Mouse (Mus musculus): ENCODE measurements at regions not wholly inside any gene's neighbourhood (a gene's known extent, or its start where the extent isn't known, plus 50 kb on each side); places are given as distances from the start of the nearest gene placed in this dataset.

- no peak for DNase-seq (ENCODE audit: low spot score)
- no peaks in the 10 kb centered on the region for H3K9me3 ChIP-seq (ENCODE audit: control insufficient read depth, low read length)
- no peaks in the 10 kb centered on the region for H3K36me3 ChIP-seq (ENCODE audit: control insufficient read depth, insufficient read depth, low read length)
- no peak overlapping the region for H3K4me2 ChIP-seq (ENCODE audit: low read length)
- no peak overlapping the region for H3K4me3 ChIP-seq (ENCODE audit: low read depth, low read length)
- H3K9ac ChIP-seq (ENCODE audit: low read length), result no peak overlapping the region
- 71% methylated on average over 8 of the region's 8 CpGs for WGBS
- no peaks in the 10 kb centered on the region for H3K27me3 ChIP-seq (replicated peaks; ENCODE audit: control insufficient read depth, insufficient read depth, low read length)
- ATAC-seq (replicated peaks; ENCODE audit: low FRiP score, low TSS enrichment, low read depth), result no peak
- H3K4me1 ChIP-seq (replicated peaks; ENCODE audit: control insufficient read depth, insufficient read depth, low read length), result peaks cover 6% of the 10 kb centered on the region; the same call in 1 of the 2 replicates
- H3K27ac ChIP-seq (ENCODE audit: low read depth), result no peak overlapping the region; the same call in 1 of the 2 replicates
These were observed 87.6 kb upstream of the 1700024P04Rik start for GRCm38 (mm10) chr13:99071821-99072414.

GRCm38 (mm10) chr13:99071413-99071812 lies 87.0 kb upstream of the 1700024P04Rik start:
- Histone ChIP-seq H3K27ac (ENCODE audit: low read depth) (no peak overlapping the region; the same call in 1 of the 2 replicates), H3K9ac (ENCODE audit: low read length) (no peak overlapping the region), H3K4me2 (ENCODE audit: low read length) (no peak overlapping the region), H3K27me3 (replicated peaks; ENCODE audit: control insufficient read depth, insufficient read depth, low read length) (no peaks in the 10 kb centered on the region), H3K9me3 (ENCODE audit: control insufficient read depth, low read length) (no peaks in the 10 kb centered on the region), H3K36me3 (ENCODE audit: control insufficient read depth, insufficient read depth, low read length) (no peaks in the 10 kb centered on the region), H3K4me1 (replicated peaks; ENCODE audit: control insufficient read depth, insufficient read depth, low read length) (peaks cover 6% of the 10 kb centered on the region; the same call in 1 of the 2 replicates), H3K4me3 (ENCODE audit: low read depth, low read length) (no peak overlapping the region)
- DNase-seq (ENCODE audit: low spot score), result no peak
- no peak for ATAC-seq (replicated peaks; ENCODE audit: low FRiP score, low TSS enrichment, low read depth)
- 18% methylated on average over 6 of the region's 6 CpGs for WGBS

GRCm38 (mm10) chr13:99069767-99070166 lies 85.4 kb upstream of the 1700024P04Rik start:
- no peak for DNase-seq (ENCODE audit: low spot score)
- Histone ChIP-seq H3K4me3 (ENCODE audit: low read depth, low read length) (no peak overlapping the region), H3K9ac (ENCODE audit: low read length) (no peak overlapping the region), H3K4me1 (replicated peaks; ENCODE audit: control insufficient read depth, insufficient read depth, low read length) (peaks cover 6% of the 10 kb centered on the region; the same call in 1 of the 2 replicates), H3K27me3 (replicated peaks; ENCODE audit: control insufficient read depth, insufficient read depth, low read length) (no peaks in the 10 kb centered on the region), H3K4me2 (ENCODE audit: low read length) (no peak overlapping the region), H3K27ac (ENCODE audit: low read depth) (no peak overlapping the region), H3K9me3 (ENCODE audit: control insufficient read depth, low read length) (no peaks in the 10 kb centered on the region), H3K36me3 (ENCODE audit: control insufficient read depth, insufficient read depth, low read length) (no peaks in the 10 kb centered on the region)
- ATAC-seq (replicated peaks; ENCODE audit: low FRiP score, low TSS enrichment, low read depth), result no peak
- WGBS, result 94% methylated on average over 10 of the region's 10 CpGs

- Histone ChIP-seq H3K9me3 (ENCODE audit: control insufficient read depth, low read length) (no peaks in the 10 kb centered on the region), H3K9ac (ENCODE audit: low read length) (no peak overlapping the region), H3K36me3 (ENCODE audit: control insufficient read depth, insufficient read depth, low read length) (no peaks in the 10 kb centered on the region), H3K4me1 (replicated peaks; ENCODE audit: control insufficient read depth, insufficient read depth, low read length) (peaks cover 9% of the 10 kb centered on the region; the same call in 1 of the 2 replicates), H3K4me2 (ENCODE audit: low read length) (no peak overlapping the region), H3K27me3 (replicated peaks; ENCODE audit: control insufficient read depth, insufficient read depth, low read length) (no peaks in the 10 kb centered on the region), H3K27ac (ENCODE audit: low read depth) (no peak overlapping the region), H3K4me3 (ENCODE audit: low read depth, low read length) (no peak overlapping the region)
- 69% methylated on average over 1 of the region's 1 CpGs for WGBS
- no peak for ATAC-seq (replicated peaks; ENCODE audit: low FRiP score, low TSS enrichment, low read depth)
- DNase-seq (ENCODE audit: low spot score), result no peak
These were observed 83.1 kb upstream of the 1700024P04Rik start for GRCm38 (mm10) chr13:99067504-99067903.

- Histone ChIP-seq H3K9me3 (ENCODE audit: control insufficient read depth, low read length) (no peaks in the 10 kb centered on the region), H3K4me3 (ENCODE audit: low read depth, low read length) (no peak overlapping the region), H3K36me3 (ENCODE audit: control insufficient read depth, insufficient read depth, low read length) (no peaks in the 10 kb centered on the region), H3K27ac (ENCODE audit: low read depth) (no peak overlapping the region), H3K27me3 (replicated peaks; ENCODE audit: control insufficient read depth, insufficient read depth, low read length) (no peaks in the 10 kb centered on the region), H3K4me1 (replicated peaks; ENCODE audit: control insufficient read depth, insufficient read depth, low read length) (0 out of 2 replicates have a peak, but pooled peaks cover 3% of the 10 kb centered on the region), H3K9ac (ENCODE audit: low read length) (no peak overlapping the region), H3K4me2 (ENCODE audit: low read length) (no peak overlapping the region)
- DNase-seq (ENCODE audit: low spot score), result no peak
- 76% methylated on average over 4 of the region's 4 CpGs for WGBS
- no peak for ATAC-seq (replicated peaks; ENCODE audit: low FRiP score, low TSS enrichment, low read depth)
These were observed 79.1 kb upstream of the 1700024P04Rik start for GRCm38 (mm10) chr13:99063431-99063830.

GRCm38 (mm10) chr13:99062936-99063335 lies 78.6 kb upstream of the 1700024P04Rik start:
- DNase-seq (ENCODE audit: low spot score) (no peak), ATAC-seq (replicated peaks; ENCODE audit: low FRiP score, low TSS enrichment, low read depth) (no peak)
- Histone ChIP-seq H3K4me3 (ENCODE audit: low read depth, low read length) (no peak overlapping the region), H3K9me3 (ENCODE audit: control insufficient read depth, low read length) (no peaks in the 10 kb centered on the region), H3K4me1 (replicated peaks; ENCODE audit: control insufficient read depth, insufficient read depth, low read length) (peaks cover 4% of the 10 kb centered on the region; the same call in 1 of the 2 replicates), H3K36me3 (ENCODE audit: control insufficient read depth, insufficient read depth, low read length) (no peaks in the 10 kb centered on the region), H3K9ac (ENCODE audit: low read length) (no peak overlapping the region), H3K4me2 (ENCODE audit: low read length) (no peak overlapping the region), H3K27ac (ENCODE audit: low read depth) (no peak overlapping the region), H3K27me3 (replicated peaks; ENCODE audit: control insufficient read depth, insufficient read depth, low read length) (no peaks in the 10 kb centered on the region)
- 60% methylated on average over 3 of the region's 3 CpGs for WGBS

- H3K36me3 ChIP-seq (ENCODE audit: control insufficient read depth, insufficient read depth, low read length), result no peaks in the 10 kb centered on the region
- no peak for ATAC-seq (replicated peaks; ENCODE audit: low FRiP score, low TSS enrichment, low read depth)
- WGBS, result 71% methylated on average over 13 of the region's 13 CpGs
These were observed 74.0 kb upstream of the 1700024P04Rik start for GRCm38 (mm10) chr13:99058131-99058970.

GRCm38 (mm10) chr13:99057696-99058095 lies 73.3 kb upstream of the 1700024P04Rik start:
- WGBS, result 62% methylated on average over 6 of the region's 6 CpGs
- no peak for ATAC-seq (replicated peaks; ENCODE audit: low FRiP score, low TSS enrichment, low read depth)
- Histone ChIP-seq H3K4me3 (ENCODE audit: low read depth, low read length) (no peak overlapping the region), H3K27me3 (replicated peaks; ENCODE audit: control insufficient read depth, insufficient read depth, low read length) (no peaks in the 10 kb centered on the region), H3K36me3 (ENCODE audit: control insufficient read depth, insufficient read depth, low read length) (no peaks in the 10 kb centered on the region), H3K9me3 (ENCODE audit: control insufficient read depth, low read length) (no peaks in the 10 kb centered on the region), H3K4me2 (ENCODE audit: low read length) (no peak overlapping the region), H3K27ac (ENCODE audit: low read depth) (no peak overlapping the region), H3K4me1 (replicated peaks; ENCODE audit: control insufficient read depth, insufficient read depth, low read length) (peaks cover 19% of the 10 kb centered on the region), H3K9ac (ENCODE audit: low read length) (no peak overlapping the region)
- no peak for DNase-seq (ENCODE audit: low spot score)

More at GRCm38 (mm10) chr13:99058131-99058970, 74.0 kb upstream of the 1700024P04Rik start:
- H3K27me3 ChIP-seq (replicated peaks; ENCODE audit: control insufficient read depth, insufficient read depth, low read length), result no peaks in the 10 kb centered on the region
- H3K4me1 ChIP-seq (replicated peaks; ENCODE audit: control insufficient read depth, insufficient read depth, low read length), result peaks cover 19% of the 10 kb centered on the region
- no peak overlapping the region for H3K4me3 ChIP-seq (ENCODE audit: low read depth, low read length)
- H3K9ac ChIP-seq (ENCODE audit: low read length), result no peak overlapping the region
- H3K4me2 ChIP-seq (ENCODE audit: low read length), result no peak overlapping the region
- no peak overlapping the region for H3K27ac ChIP-seq (ENCODE audit: low read depth)
- H3K9me3 ChIP-seq (ENCODE audit: control insufficient read depth, low read length), result no peaks in the 10 kb centered on the region
- DNase-seq (ENCODE audit: low spot score), result no peak

Measured in intestine, embryonic 14.5 days (tissue).